In genomic region chr19:42263524-42263923, GRCm38 (mm10) we compare ENCODE assay signal across 30 mouse cellular contexts. TPM values are rescaled to one million over a fixed set of nuclear protein-coding genes. Genes with fewer than 3 reads are reported as not detected.
"Had no signal": no experiment of that assay in that cellular context is flagged by ENCODE, and none has a peak within 500 bp of the region (broad histone marks: within the 10 kb centered on the region; RNA-seq: fewer than 3 reads in every experiment).

No protein-coding gene starts in this region.

- H3K4me1 ChIP-seq: liver, embryonic 12.5 days had no signal

- ATAC-seq: hindbrain, postnatal 0 days; intestine, embryonic 16.5 days; liver, embryonic 12.5 days had no signal

- H3K4me3 ChIP-seq: gastrocnemius, adult 2 months; heart, embryonic 13.5 days; heart, embryonic 15.5 days; hindbrain, embryonic 13.5 days; hindbrain, embryonic 15.5 days; limb, embryonic 13.5 days; limb, embryonic 15.5 days; liver, embryonic 12.5 days had no signal

- DNase-seq: gastrocnemius, adult 2 months; gastrocnemius, postnatal 10 days; gastrocnemius, postnatal 25 days; heart, adult 18-20 months; heart, postnatal 14 days; heart, postnatal 36 days; kidney, adult 18-20 months; kidney, adult 8-10 months; kidney, postnatal 14 days; kidney, postnatal 36 days; layer of hippocampus, adult 9-11 months; layer of hippocampus, postnatal 36 days; left cerebral cortex, postnatal 4 days had no signal

- H3K27me3 ChIP-seq: hindbrain, embryonic 15.5 days had no signal

- H3K27ac ChIP-seq: gastrocnemius, adult 2 months; heart, embryonic 13.5 days; heart, embryonic 15.5 days; hindbrain, embryonic 13.5 days; hindbrain, embryonic 15.5 days; hindbrain, postnatal 0 days; limb, embryonic 13.5 days; limb, embryonic 15.5 days; liver, embryonic 12.5 days; liver, embryonic 14.5 days had no signal

- H3K36me3 ChIP-seq: heart, embryonic 13.5 days; heart, embryonic 15.5 days; limb, embryonic 13.5 days; limb, embryonic 15.5 days; liver, embryonic 12.5 days had no signal

- H3K9ac ChIP-seq: heart, embryonic 13.5 days; heart, embryonic 15.5 days; hindbrain, embryonic 13.5 days; hindbrain, embryonic 15.5 days; limb, embryonic 13.5 days; limb, embryonic 15.5 days; liver, embryonic 12.5 days; liver, embryonic 14.5 days had no signal

- H3K9me3 ChIP-seq: heart, embryonic 13.5 days; heart, embryonic 15.5 days; hindbrain, embryonic 13.5 days; hindbrain, embryonic 15.5 days; limb, embryonic 13.5 days; limb, embryonic 15.5 days; liver, embryonic 12.5 days had no signal

- H3K4me2 ChIP-seq: heart, embryonic 11.5 days; heart, embryonic 13.5 days; heart, embryonic 15.5 days; hindbrain, embryonic 13.5 days; hindbrain, embryonic 15.5 days; limb, embryonic 13.5 days; limb, embryonic 15.5 days; liver, embryonic 12.5 days had no signal

RNA-seq across cellular contexts. Expression of gene Golga7b, which starts 16.1 kb away (rescaled TPM):
- total RNA-seq: granulocyte monocyte progenitor cell, adult 5-6 weeks; hematopoietic stem cell, adult 5-6 weeks; liver, adult 2 months had no signal
- polyA plus RNA-seq: kidney, embryonic 14.5 days; limb, embryonic 11.5 days; liver, adult 2 months; liver, embryonic 14.5 days; liver, embryonic 16.5 days had no signal
